In the genomic region with DNA sequence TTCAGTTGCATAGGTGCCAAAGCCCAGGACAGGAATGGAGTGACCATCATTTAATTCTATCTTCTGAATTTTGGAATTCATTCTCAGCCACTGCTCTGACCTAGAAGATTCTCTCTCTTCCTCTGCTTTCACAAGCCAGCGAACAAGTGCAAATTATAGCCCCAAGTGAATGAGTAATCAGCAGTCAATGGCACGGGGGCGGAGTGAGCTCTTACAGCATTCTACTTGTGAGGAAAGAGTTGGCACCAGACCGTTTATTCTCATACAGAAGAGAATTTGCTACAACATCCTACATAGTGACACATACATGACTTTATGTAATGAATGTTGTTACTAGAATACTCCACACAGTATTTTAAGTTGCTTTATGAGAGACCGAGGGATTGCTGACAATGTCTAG, we compare ENCODE assay signal across 12 mouse cellular contexts. TPM values are rescaled to one million over a fixed set of nuclear protein-coding genes. Genes with fewer than 3 reads are reported as not detected.
DNase-seq lines count a peak whose midpoint lies in the region; ATAC-seq and TF ChIP-seq lines count a peak whose summit lies in the region.
"Had no signal": no experiment of that assay in that cellular context is flagged by ENCODE, and none has a peak within 500 bp of the region (broad histone marks: within the 10 kb centered on the region; RNA-seq: fewer than 3 reads in every experiment).

A gene (minus strand): TSS at position 137 of the 400 bp plus-strand sequence.

- TF ChIP-seq CTCF in brain, embryonic 14.5 days (IDR thresholded peaks at IDR 0.05; ENCODE audit: borderline replicate concordance, extremely low read depth, insufficient read depth, insufficient read length), result no peak

- H3K36me3 ChIP-seq in intestine, embryonic 16.5 days (ENCODE audit: control insufficient read depth, insufficient read depth, low read length), result no peaks in the 10 kb centered on the region
- H3K36me3 ChIP-seq: G1E; lung, embryonic 15.5 days had no signal

- no peak within 1 kb of the TSS for H3K4me3 ChIP-seq in intestine, embryonic 16.5 days (ENCODE audit: low read length)
- H3K4me3 ChIP-seq: lung, embryonic 15.5 days had no signal

- no peak within 1 kb of the TSS for H3K4me2 ChIP-seq in intestine, embryonic 16.5 days (ENCODE audit: low read depth, low read length)
- H3K4me2 ChIP-seq: lung, embryonic 15.5 days had no signal

- no peaks in the 10 kb centered on the region for H3K9me3 ChIP-seq in intestine, embryonic 16.5 days (ENCODE audit: control insufficient read depth, low read length)
- H3K9me3 ChIP-seq: G1E; lung, embryonic 15.5 days had no signal

- ATAC-seq in intestine, embryonic 16.5 days, result no peak
- ATAC-seq: forebrain, embryonic 16.5 days had no signal

- H3K27ac ChIP-seq in intestine, embryonic 16.5 days (ENCODE audit: low read length), result no peak within 1 kb of the TSS
- H3K27ac ChIP-seq: lung, embryonic 15.5 days had no signal

- TF ChIP-seq POLR2A in brain, embryonic 14.5 days (IDR thresholded peaks at IDR 0.05; ENCODE audit: borderline replicate concordance, extremely low read depth, insufficient read depth, insufficient read length, poor library complexity, severe bottlenecking), result no peak

- H3K9ac ChIP-seq in intestine, embryonic 16.5 days (ENCODE audit: low read depth, low read length), result no peak within 1 kb of the TSS
- H3K9ac ChIP-seq: lung, embryonic 15.5 days had no signal

- peak; percentile 88 for DNase-seq in right cerebral cortex, adult 18-20 months
- DNase-seq in right cerebral cortex, postnatal 4 days, result no peak
- peak; percentile 15 for DNase-seq in brain, embryonic 14.5 days (ENCODE audit: low read depth)
- DNase-seq in layer of hippocampus, adult 9-10 months (ENCODE audit: low spot score), result peak; percentile 3
- no peak for DNase-seq in MN1 (ENCODE audit: low spot score)
- no peak for DNase-seq in thymus, postnatal 25 days
- DNase-seq: heart, postnatal 10 days; spleen, adult 18-20 months had no signal

- 65% methylated on average over 5 of the region's 5 CpGs for WGBS in intestine, embryonic 16.5 days

- no peaks in the 10 kb centered on the region for H3K27me3 ChIP-seq in intestine, embryonic 16.5 days (replicated peaks; ENCODE audit: control insufficient read depth, insufficient read depth, low read length)
- H3K27me3 ChIP-seq: lung, embryonic 15.5 days had no signal

- H3K4me1 ChIP-seq in intestine, embryonic 16.5 days (ENCODE audit: control insufficient read depth, insufficient read depth, low read length), result no peaks in the 10 kb centered on the region
- H3K4me1 ChIP-seq: lung, embryonic 15.5 days had no signal

RNA-seq across cellular contexts. Expression of the gene that starts here (rescaled TPM):
- polyA plus RNA-seq in brain, embryonic 14.5 days (2012; rRNA removed), result 0.11 TPM in 1 of 2 replicates, not detected in the other
- polyA plus RNA-seq in intestine, embryonic 16.5 days (2015; fragmentation: Nextera tagmentation; extraction: Ambion mirVana), result 0.39 and 0.49 TPM in 2 replicates
- polyA plus RNA-seq: G1E had no signal

Comparison
In these comparisons a context has a peak if more than half of its experiments do, and no peak if none do; other contexts are left out.
1. DNase-seq: peak in right cerebral cortex, adult 18-20 months (single experiment) and layer of hippocampus, adult 9-10 months (single experiment); none in right cerebral cortex, postnatal 4 days (single experiment), MN1 (single experiment) and thymus, postnatal 25 days (single experiment).
2. Peak in DNase-seq in brain, embryonic 14.5 days; RNA of the gene not detected or under 1 TPM.